Mouse (Mus musculus) midbrain, embryonic 12.5 days (tissue): Measurements from ENCODE around the gene Lrrc1. TPM values are rescaled to one million over a fixed set of nuclear protein-coding genes. Genes with fewer than 3 reads are reported as not detected.

Experiments
- ATAC-seq: fragments of 200-750 bp; cut with Nextera tagmentation; 2 replicates; pipeline ENCODE4 v1.8.0; 2017; ENCODE audit warnings: low read depth, moderate TSS enrichment, moderate library complexity; ENCODE audit not compliant: low FRiP score
- H3K27ac ChIP-seq: fragments of 300-500 bp; sonication (generic); replicated peaks from 2 replicates; pipeline ENCODE4 v1.5.1; 2016; ENCODE audit warnings: mild to moderate bottlenecking
- H3K27me3 ChIP-seq: fragments of 300-500 bp; sonication (generic); 2 replicates; pipeline ENCODE4 v1.6.1; 2016; ENCODE audit warnings: mild to moderate bottlenecking
- H3K36me3 ChIP-seq: fragments of 300-500 bp; sonication (generic); 2 replicates; pipeline ENCODE4 v1.6.1; 2016
- H3K4me1 ChIP-seq: fragments of 300-500 bp; sonication (generic); 2 replicates; pipeline ENCODE4 v1.6.1; 2016
- H3K4me2 ChIP-seq: fragments of 300-500 bp; sonication (generic); replicated peaks from 2 replicates; pipeline ENCODE4 v1.6.1; 2016; ENCODE audit warnings: mild to moderate bottlenecking, moderate library complexity
- H3K4me3 ChIP-seq: fragments of 300-500 bp; sonication (generic); 2 replicates; pipeline ENCODE4 v1.5.1; 2016; ENCODE audit warnings: mild to moderate bottlenecking
- H3K9ac ChIP-seq: fragments of 300-500 bp; sonication (generic); replicated peaks from 2 replicates; pipeline ENCODE4 v1.6.1; 2016; ENCODE audit warnings: mild to moderate bottlenecking, moderate library complexity
- H3K9me3 ChIP-seq: fragments of 300-500 bp; sonication (generic); 2 replicates; pipeline ENCODE4 v1.6.1; 2016; ENCODE audit warnings: mild to moderate bottlenecking
- WGBS: fragments of 180-500 bp; shearing (Covaris S2); methylation state at CpG from one replicate; pipeline ENCODE4 v1.1.7; 2016; 5-methylcytosine and 5-hydroxymethylcytosine counted together
- microRNA-seq: library from miRNA; unstranded; fragments of <30 nt; microRNA quantifications from one replicate; pipeline ENCODE4, GENCODE M21; 2017
- polyA plus RNA-seq: library from polyadenylated mRNA; unstranded; fragments of >200 nt; fragmentation: Nextera tagmentation; extraction: Ambion mirVana; gene quantifications from 2 replicates; pipeline ENCODE4 v1.2.1, GENCODE M21; 2016

Lrrc1 gene
- polyA plus RNA-seq, 1 experiment from 2014 or later, result 6.9 TPM

DNA sequence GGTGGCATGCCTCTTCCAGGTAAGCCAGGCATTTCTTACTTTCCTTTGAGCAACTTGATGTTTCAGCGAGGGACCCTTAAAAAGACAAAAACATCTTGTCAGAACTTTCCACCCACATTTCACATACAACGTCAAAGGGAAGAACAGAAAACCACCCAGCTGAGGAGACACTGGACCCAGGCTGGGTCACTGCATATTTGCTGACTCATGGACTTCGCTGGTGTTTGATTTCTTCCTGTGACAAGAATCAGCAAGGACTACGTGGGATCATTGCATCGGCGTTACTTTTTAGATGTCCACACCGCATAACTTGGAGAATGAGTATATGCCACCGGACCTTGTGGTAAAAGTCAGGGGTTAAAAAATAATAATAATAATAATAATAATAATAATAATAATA lies 155.7 kb downstream of the Lrrc1 start:
- no peak overlapping the region for H3K4me3 ChIP-seq
- H3K36me3 ChIP-seq, result no peaks in the 10 kb centered on the region
- no peak for ATAC-seq
- H3K9me3 ChIP-seq, result no peaks in the 10 kb centered on the region
- 92% methylated on average over 8 of the region's 8 CpGs for WGBS
- no peaks in the 10 kb centered on the region for H3K27me3 ChIP-seq
- no peak overlapping the region for H3K9ac ChIP-seq
- no peak overlapping the region for H3K4me2 ChIP-seq
- no peak overlapping the region for H3K27ac ChIP-seq
- H3K4me1 ChIP-seq, result no peaks in the 10 kb centered on the region

DNA sequence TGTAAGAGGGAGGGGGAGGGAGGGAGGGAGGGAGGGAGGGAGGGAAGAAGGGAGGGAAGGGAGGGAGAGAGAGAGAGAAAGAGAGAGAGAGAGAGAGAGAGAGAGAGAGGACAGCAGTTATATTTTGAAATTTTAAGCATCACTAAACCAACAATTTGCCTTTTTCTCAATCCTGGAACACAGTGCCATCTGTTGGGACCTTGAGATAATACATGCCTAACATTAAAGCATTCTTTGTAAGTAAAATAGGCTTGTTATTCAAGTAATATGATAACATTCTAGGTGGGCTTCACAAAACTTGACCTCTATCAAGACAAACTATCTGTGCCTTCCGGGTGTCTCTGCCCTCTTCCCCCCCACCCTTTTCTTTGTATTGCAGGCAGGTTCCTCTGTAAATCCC lies 157.9 kb downstream of the Lrrc1 start:
- H3K9me3 ChIP-seq, result no peaks in the 10 kb centered on the region
- ATAC-seq, result no peak
- no peak overlapping the region for H3K4me3 ChIP-seq
- no peak overlapping the region for H3K9ac ChIP-seq
- H3K27me3 ChIP-seq, result no peaks in the 10 kb centered on the region
- H3K4me1 ChIP-seq, result no peaks in the 10 kb centered on the region
- no peak overlapping the region for H3K27ac ChIP-seq
- H3K36me3 ChIP-seq, result no peaks in the 10 kb centered on the region
- H3K4me2 ChIP-seq, result no peak overlapping the region
- 66% methylated on average over 1 of the region's 1 CpGs for WGBS

DNA sequence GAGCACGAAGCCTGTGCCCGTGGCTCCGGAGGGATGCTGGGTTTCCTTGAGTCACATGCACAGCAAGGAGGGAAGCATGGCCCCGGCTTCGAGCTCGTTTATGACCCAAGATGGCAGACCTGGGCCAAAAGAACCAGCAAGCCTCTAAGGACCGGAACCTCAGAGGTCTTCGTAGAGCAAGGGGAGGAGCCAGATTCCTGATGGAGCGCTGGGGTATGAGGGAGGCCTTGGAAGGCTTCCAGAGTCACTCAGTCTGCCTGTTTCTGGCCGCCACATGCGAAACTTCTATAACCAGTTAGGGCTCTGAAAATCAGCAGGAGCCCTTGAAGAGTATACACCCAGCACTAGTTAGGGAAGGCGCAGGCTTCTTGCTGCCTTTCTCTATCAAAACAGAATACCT lies 159.1 kb downstream of the Lrrc1 start:
- ATAC-seq, result no peak
- Histone ChIP-seq H3K27me3 (no peaks in the 10 kb centered on the region), H3K36me3 (no peaks in the 10 kb centered on the region), H3K9ac (no peak overlapping the region), H3K4me1 (no peaks in the 10 kb centered on the region), H3K4me2 (no peak overlapping the region), H3K9me3 (no peaks in the 10 kb centered on the region), H3K27ac (no peak overlapping the region), H3K4me3 (no peak overlapping the region)
- WGBS, result 90% methylated on average over 12 of the region's 12 CpGs

- 86% methylated on average over 9 of the region's 9 CpGs for WGBS
- no peak overlapping the region for H3K4me2 ChIP-seq
- no peaks in the 10 kb centered on the region for H3K36me3 ChIP-seq
- no peaks in the 10 kb centered on the region for H3K27me3 ChIP-seq
- no peak for ATAC-seq
- H3K4me3 ChIP-seq, result no peak overlapping the region
- no peak overlapping the region for H3K9ac ChIP-seq
- no peak overlapping the region for H3K27ac ChIP-seq
- no peaks in the 10 kb centered on the region for H3K4me1 ChIP-seq
- H3K9me3 ChIP-seq, result no peaks in the 10 kb centered on the region
These were observed 160.0 kb downstream of the Lrrc1 start for GRCm38 (mm10) chr9:77384651-77385050.

- ATAC-seq, result no peak
- H3K27ac ChIP-seq, result no peak overlapping the region
- H3K9ac ChIP-seq, result no peak overlapping the region
- no peak overlapping the region for H3K4me2 ChIP-seq
- 72% methylated on average over 4 of the region's 4 CpGs for WGBS
- H3K36me3 ChIP-seq, result no peaks in the 10 kb centered on the region
- no peak overlapping the region for H3K4me3 ChIP-seq
- H3K9me3 ChIP-seq, result no peaks in the 10 kb centered on the region
- H3K4me1 ChIP-seq, result no peaks in the 10 kb centered on the region
- no peaks in the 10 kb centered on the region for H3K27me3 ChIP-seq
These were observed 160.7 kb downstream of the Lrrc1 start for GRCm38 (mm10) chr9:77383951-77384350.

- Histone ChIP-seq H3K4me2 (no peak overlapping the region), H3K27ac (no peak overlapping the region), H3K4me1 (no peaks in the 10 kb centered on the region), H3K4me3 (no peak overlapping the region), H3K27me3 (no peaks in the 10 kb centered on the region), H3K36me3 (no peaks in the 10 kb centered on the region), H3K9ac (no peak overlapping the region), H3K9me3 (no peaks in the 10 kb centered on the region)
- no peak for ATAC-seq
- WGBS, result 40% methylated on average over 3 of the region's 3 CpGs
These were observed 162.2 kb downstream of the Lrrc1 start for GRCm38 (mm10) chr9:77382514-77382913.

DNA sequence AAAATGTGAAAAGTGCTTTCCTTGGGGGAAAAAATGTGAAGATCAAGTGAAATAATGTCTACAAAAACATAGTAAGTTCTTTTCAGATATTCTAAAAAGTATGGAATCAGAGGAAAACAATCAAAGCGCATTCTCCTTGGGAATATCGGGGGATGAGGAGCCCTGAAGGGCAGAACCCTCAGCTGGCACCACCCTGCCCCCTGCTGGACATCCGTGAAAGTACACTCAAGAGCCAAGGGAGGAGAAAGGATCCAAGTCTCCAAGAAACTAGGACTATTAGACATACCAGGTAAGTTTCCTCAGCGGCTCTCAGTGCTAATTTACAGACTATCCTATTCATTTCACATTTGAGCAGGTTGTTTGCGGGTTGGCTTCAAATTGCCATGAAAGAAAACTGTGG lies 163.1 kb downstream of the Lrrc1 start:
- Histone ChIP-seq H3K4me1 (no peaks in the 10 kb centered on the region), H3K9me3 (no peaks in the 10 kb centered on the region), H3K4me2 (no peak overlapping the region), H3K36me3 (no peaks in the 10 kb centered on the region), H3K4me3 (no peak overlapping the region), H3K9ac (no peak overlapping the region), H3K27me3 (no peaks in the 10 kb centered on the region), H3K27ac (no peak overlapping the region)
- no peak for ATAC-seq
- 7% methylated on average over 5 of the region's 5 CpGs for WGBS

Small RNAs within 50 kb of the gene (microRNA-seq; reads per million reads assigned to microRNA genes)
- gene Gm25250, result not detected

Other genes with a start within 250 kb of the Lrrc1 start
- gene Mlip, start 191.9 kb downstream of the Lrrc1 start, polyA plus RNA-seq, result 0.54 TPM in 1 of 2 replicates, not detected in the other
- gene Klhl31, start 91.6 kb upstream of the Lrrc1 start, polyA plus RNA-seq, result 0.09 and 0.24 TPM in 2 replicates
- gene Gclc, start 209.7 kb upstream of the Lrrc1 start, polyA plus RNA-seq, result 19.3 and 23.0 TPM in 2 replicates